Mouse (Mus musculus): Measurements from ENCODE around the gene Sdccag8.

The Sdccag8 gene

GRCm38 (mm10) chr1:177069161-177069560, 254.7 kb downstream of the Sdccag8 start:
- no peak for DNase-seq
